27 mouse cellular contexts compared by ENCODE assay signal in genomic region chr2:50744625-50745214, GRCm38 (mm10).
DNase-seq lines count a peak whose midpoint lies in the region; ATAC-seq and TF ChIP-seq lines count a peak whose summit lies in the region.
"Had no signal": no experiment of that assay in that cellular context is flagged by ENCODE, and none has a peak within 500 bp of the region (broad histone marks: within the 10 kb centered on the region; RNA-seq: fewer than 3 reads in every experiment).

No protein-coding gene starts in this region.

- no peaks in the 10 kb centered on the region for H3K9me3 ChIP-seq in embryonic facial prominence, embryonic 14.5 days (ENCODE audit: control insufficient read depth, low read length)
- no peaks in the 10 kb centered on the region for H3K9me3 ChIP-seq in embryonic facial prominence, embryonic 10.5 days
- no peaks in the 10 kb centered on the region for H3K9me3 ChIP-seq in midbrain, embryonic 12.5 days
- no peaks in the 10 kb centered on the region for H3K9me3 ChIP-seq in midbrain, postnatal 0 days (ENCODE audit: low read length)
- H3K9me3 ChIP-seq in forebrain, embryonic 13.5 days (replicated peaks) = no peaks in the 10 kb centered on the region
- H3K9me3 ChIP-seq in midbrain, embryonic 14.5 days (ENCODE audit: control insufficient read depth, low read length) = no peaks in the 10 kb centered on the region
- H3K9me3 ChIP-seq: embryonic facial prominence, embryonic 15.5 days; heart, embryonic 13.5 days; liver, embryonic 13.5 days had no signal

- no peak overlapping the region for H3K4me3 ChIP-seq in embryonic facial prominence, embryonic 14.5 days (ENCODE audit: low read depth, low read length)
- H3K4me3 ChIP-seq in embryonic facial prominence, embryonic 10.5 days = no peak overlapping the region
- no peak overlapping the region for H3K4me3 ChIP-seq in midbrain, embryonic 12.5 days
- H3K4me3 ChIP-seq in midbrain, postnatal 0 days (ENCODE audit: low read depth, low read length) = no peak overlapping the region
- no peak overlapping the region for H3K4me3 ChIP-seq in forebrain, embryonic 13.5 days
- no peak overlapping the region for H3K4me3 ChIP-seq in midbrain, embryonic 14.5 days (replicated peaks; ENCODE audit: low read depth, low read length)
- H3K4me3 ChIP-seq: embryonic facial prominence, embryonic 15.5 days; heart, embryonic 13.5 days; left cerebral cortex, adult 2 months; liver, embryonic 13.5 days had no signal

- no peak overlapping the region for H3K4me2 ChIP-seq in embryonic facial prominence, embryonic 14.5 days (ENCODE audit: low read depth, low read length)
- H3K4me2 ChIP-seq in midbrain, embryonic 12.5 days (replicated peaks) = no peak overlapping the region
- H3K4me2 ChIP-seq in midbrain, postnatal 0 days (ENCODE audit: low read depth, low read length, poor library complexity, severe bottlenecking) = no peak overlapping the region
- H3K4me2 ChIP-seq in forebrain, embryonic 13.5 days = no peak overlapping the region
- H3K4me2 ChIP-seq in midbrain, embryonic 14.5 days (ENCODE audit: low read length) = no peak overlapping the region
- H3K4me2 ChIP-seq: embryonic facial prominence, embryonic 15.5 days; heart, embryonic 13.5 days; liver, embryonic 13.5 days had no signal

- WGBS in embryonic facial prominence, embryonic 14.5 days = 69% methylated on average over 13 of the region's 13 CpGs
- 82% methylated on average over 13 of the region's 13 CpGs for whole genome bisulfite sequencing in embryonic facial prominence, embryonic 10.5 days
- 73% methylated on average over 13 of the region's 13 CpGs for WGBS in midbrain, embryonic 12.5 days
- 61% methylated on average over 13 of the region's 13 CpGs for WGBS in midbrain, postnatal 0 days
- 60% methylated on average over 13 of the region's 13 CpGs for WGBS in forebrain, embryonic 13.5 days
- 46% methylated on average over 13 of the region's 13 CpGs for WGBS in midbrain, embryonic 14.5 days

- peak; percentile 19 for DNase-seq in embryonic facial prominence, embryonic 14.5 days (ENCODE audit: low spot score)
- DNase-seq in embryonic facial prominence, embryonic 10.5 days (ENCODE audit: low spot score) = no peak
- DNase-seq in midbrain, postnatal 0 days (ENCODE audit: low spot score) = no peak
- peak; percentile 31 for DNase-seq in midbrain, embryonic 14.5 days
- no peak for DNase-seq in adrenal gland, adult 18-20 months (ENCODE audit: low spot score in 2 of 2)
- no peak for DNase-seq in heart, postnatal 4 days
- DNase-seq: adrenal gland, postnatal 10 days; cerebellum, adult 8-10 months; cerebellum, postnatal 36 days; embryo, embryonic 11 days; gastrocnemius, postnatal 25 days; heart, adult 18-20 months; heart, postnatal 14 days; kidney, adult 18-20 months; layer of hippocampus, adult 9-11 months; liver, embryonic 13.5 days; lung, adult 2 months; lung, postnatal 14 days; right cerebral cortex, postnatal 25 days; spleen, adult 18-20 months had no signal

- no peaks in the 10 kb centered on the region for H3K4me1 ChIP-seq in embryonic facial prominence, embryonic 14.5 days (ENCODE audit: control insufficient read depth, insufficient read depth, low read length)
- H3K4me1 ChIP-seq in embryonic facial prominence, embryonic 10.5 days = peaks cover 4% of the 10 kb centered on the region
- 0 out of 2 replicates have a peak, but pooled peaks cover 7% of the 10 kb centered on the region for H3K4me1 ChIP-seq in midbrain, embryonic 12.5 days
- no peaks in the 10 kb centered on the region for H3K4me1 ChIP-seq in midbrain, postnatal 0 days (ENCODE audit: insufficient read depth, low read length)
- no peaks in the 10 kb centered on the region for H3K4me1 ChIP-seq in forebrain, embryonic 13.5 days
- H3K4me1 ChIP-seq in midbrain, embryonic 14.5 days (ENCODE audit: control insufficient read depth, insufficient read depth, low read length) = no peaks in the 10 kb centered on the region
- H3K4me1 ChIP-seq: embryonic facial prominence, embryonic 15.5 days; heart, embryonic 13.5 days; liver, embryonic 13.5 days had no signal

- no peak overlapping the region for H3K27ac ChIP-seq in embryonic facial prominence, embryonic 14.5 days (replicated peaks; ENCODE audit: low read depth, low read length)
- H3K27ac ChIP-seq in embryonic facial prominence, embryonic 10.5 days (replicated peaks) = no peak overlapping the region
- no peak overlapping the region for H3K27ac ChIP-seq in midbrain, embryonic 12.5 days (replicated peaks)
- no peak overlapping the region for H3K27ac ChIP-seq in midbrain, postnatal 0 days (ENCODE audit: low read depth, low read length)
- H3K27ac ChIP-seq in forebrain, embryonic 13.5 days = no peak overlapping the region
- H3K27ac ChIP-seq in midbrain, embryonic 14.5 days (replicated peaks; ENCODE audit: low read depth, low read length) = 0 out of 2 replicates have a peak overlapping the region, but pooled peaks have one; percentile 13
- H3K27ac ChIP-seq: embryonic facial prominence, embryonic 15.5 days; heart, embryonic 13.5 days; kidney, postnatal 0 days; left cerebral cortex, adult 2 months; liver, embryonic 13.5 days had no signal

- TF ChIP-seq CTCF in midbrain, postnatal 0 days (IDR thresholded peaks at IDR 0.05) = no peak

- no peaks in the 10 kb centered on the region for H3K27me3 ChIP-seq in embryonic facial prominence, embryonic 14.5 days (replicated peaks; ENCODE audit: control insufficient read depth, insufficient read depth, low read length)
- no peaks in the 10 kb centered on the region for H3K27me3 ChIP-seq in embryonic facial prominence, embryonic 10.5 days (replicated peaks; ENCODE audit: low read depth, poor library complexity, severe bottlenecking)
- no peaks in the 10 kb centered on the region for H3K27me3 ChIP-seq in midbrain, embryonic 12.5 days
- no peaks in the 10 kb centered on the region for H3K27me3 ChIP-seq in midbrain, postnatal 0 days (ENCODE audit: insufficient read depth, low read length)
- H3K27me3 ChIP-seq in forebrain, embryonic 13.5 days = no peaks in the 10 kb centered on the region
- H3K27me3 ChIP-seq in midbrain, embryonic 14.5 days (ENCODE audit: control insufficient read depth, insufficient read depth, low read length) = no peaks in the 10 kb centered on the region
- H3K27me3 ChIP-seq: embryonic facial prominence, embryonic 15.5 days; heart, embryonic 13.5 days; liver, embryonic 13.5 days had no signal

- H3K9ac ChIP-seq in embryonic facial prominence, embryonic 14.5 days (ENCODE audit: low read depth, low read length) = no peak overlapping the region
- no peak overlapping the region for H3K9ac ChIP-seq in midbrain, embryonic 12.5 days (replicated peaks)
- H3K9ac ChIP-seq in midbrain, postnatal 0 days (replicated peaks; ENCODE audit: low read length, poor library complexity, severe bottlenecking) = no peak overlapping the region
- H3K9ac ChIP-seq in forebrain, embryonic 13.5 days = no peak overlapping the region
- no peak overlapping the region for H3K9ac ChIP-seq in midbrain, embryonic 14.5 days (replicated peaks; ENCODE audit: low read length)
- H3K9ac ChIP-seq: embryonic facial prominence, embryonic 15.5 days; heart, embryonic 13.5 days; liver, embryonic 13.5 days had no signal

- H3K36me3 ChIP-seq in embryonic facial prominence, embryonic 14.5 days (ENCODE audit: control insufficient read depth, insufficient read depth, low read length) = no peaks in the 10 kb centered on the region
- no peaks in the 10 kb centered on the region for H3K36me3 ChIP-seq in embryonic facial prominence, embryonic 10.5 days (replicated peaks)
- no peaks in the 10 kb centered on the region for H3K36me3 ChIP-seq in midbrain, embryonic 12.5 days
- H3K36me3 ChIP-seq in midbrain, postnatal 0 days (ENCODE audit: insufficient read depth, low read length) = no peaks in the 10 kb centered on the region
- no peaks in the 10 kb centered on the region for H3K36me3 ChIP-seq in forebrain, embryonic 13.5 days (ENCODE audit: poor library complexity, severe bottlenecking)
- no peaks in the 10 kb centered on the region for H3K36me3 ChIP-seq in midbrain, embryonic 14.5 days (ENCODE audit: control insufficient read depth, insufficient read depth, low read length)
- H3K36me3 ChIP-seq: embryonic facial prominence, embryonic 15.5 days; heart, embryonic 13.5 days; liver, embryonic 13.5 days had no signal

- no peak for ATAC-seq in embryonic facial prominence, embryonic 14.5 days (ENCODE audit: low read depth)
- ATAC-seq in midbrain, embryonic 12.5 days (ENCODE audit: low FRiP score, low read depth) = peak; percentile 68
- no peak for ATAC-seq in midbrain, postnatal 0 days (ENCODE audit: low FRiP score)
- ATAC-seq in forebrain, embryonic 13.5 days = peak; percentile 82
- peak; percentile 79; the same call in 1 of the 2 replicates for ATAC-seq in midbrain, embryonic 14.5 days (ENCODE audit: low FRiP score, low TSS enrichment)
- ATAC-seq: activated CD4-positive, CD25-positive, alpha-beta regulatory T cell, adult 4 months had no signal

Comparison
In these comparisons a context has a peak if more than half of its experiments do, and no peak if none do; other contexts are left out.
1. ATAC-seq: peak in midbrain, embryonic 12.5 days (single experiment), forebrain, embryonic 13.5 days (single experiment) and midbrain, embryonic 14.5 days (single experiment); none in embryonic facial prominence, embryonic 14.5 days (single experiment) and midbrain, postnatal 0 days (single experiment).
2. DNase-seq: peak in embryonic facial prominence, embryonic 14.5 days (single experiment) and midbrain, embryonic 14.5 days (single experiment); none in embryonic facial prominence, embryonic 10.5 days (single experiment), midbrain, postnatal 0 days (single experiment), adrenal gland, adult 18-20 months (0 of 2) and heart, postnatal 4 days (single experiment).